Mouse (Mus musculus) intestine, embryonic 16.5 days (tissue): ENCODE measurements around the gene Adora2a. TPM values are rescaled to one million over a fixed set of nuclear protein-coding genes. Genes with fewer than 3 reads are reported as not detected.
"Not testable (repeated sequence)": the region's sequence is repeated elsewhere in the genome, so short reads cannot be mapped to it uniquely, and the experiment has no call there.

Experiments used
- ATAC-seq: fragments of 200-750 bp; cut with Nextera tagmentation; 2 replicates; pipeline ENCODE4 v1.8.0; 2017; ENCODE audit warnings: moderate TSS enrichment, moderate library complexity
- H3K27ac ChIP-seq: fragments of 300-500 bp; sonication (generic); 2 replicates; pipeline ENCODE4 v1.5.1; 2014; ENCODE audit warnings: mild to moderate bottlenecking, low read length
- H3K27me3 ChIP-seq: fragments of 300-500 bp; sonication (generic); replicated peaks from 2 replicates; pipeline ENCODE4 v1.6.1; 2014; ENCODE audit warnings: low read length, control low read depth, mixed read lengths; ENCODE audit not compliant: control insufficient read depth, insufficient read depth
- H3K36me3 ChIP-seq: fragments of 300-500 bp; sonication (generic); 2 replicates; pipeline ENCODE4 v1.6.1; 2014; ENCODE audit warnings: low read length, control low read depth; ENCODE audit not compliant: control insufficient read depth, insufficient read depth
- H3K4me1 ChIP-seq: fragments of 300-500 bp; sonication (generic); 2 replicates; pipeline ENCODE4 v1.6.1; 2014; ENCODE audit warnings: low read length, control low read depth, mixed read lengths; ENCODE audit not compliant: control insufficient read depth, insufficient read depth
- H3K4me2 ChIP-seq: fragments of 300-500 bp; sonication (generic); 2 replicates; pipeline ENCODE4 v1.6.1; 2014; ENCODE audit warnings: low read depth, low read length, control low read depth
- H3K4me3 ChIP-seq: fragments of 300-500 bp; sonication (generic); 2 replicates; pipeline ENCODE4 v1.5.1; 2014; ENCODE audit warnings: mild to moderate bottlenecking, low read length
- H3K9ac ChIP-seq: fragments of 300-500 bp; sonication (generic); 2 replicates; pipeline ENCODE4 v1.6.1; 2014; ENCODE audit warnings: low read depth, low read length
- H3K9me3 ChIP-seq: fragments of 300-500 bp; sonication (generic); 2 replicates; pipeline ENCODE4 v1.6.1; 2016; ENCODE audit warnings: low read length, control low read depth; ENCODE audit not compliant: control insufficient read depth
- WGBS: fragments of 180-500 bp; shearing (Covaris S2); extraction: QIAGEN DNeasy Blood & Tissue Kit; methylation state at CpG from one replicate; pipeline ENCODE4 v1.1.7; 2014; 5-methylcytosine and 5-hydroxymethylcytosine counted together
- polyA plus RNA-seq: library from polyadenylated mRNA; unstranded; fragments of >200 nt; fragmentation: Nextera tagmentation; extraction: Ambion mirVana; gene quantifications from 2 replicates; pipeline ENCODE4 v1.2.1, GENCODE M21; 2015

Adora2a gene
- polyA plus RNA-seq, 1 experiment from 2014 or later, result 3.2 TPM

GRCm38 (mm10) chr10:75345265-75345664 is 28.6 kb downstream of the Adora2a start:
- no peak overlapping the region for H3K4me3 ChIP-seq
- H3K4me2 ChIP-seq, result no peak overlapping the region
- no peak overlapping the region for H3K27ac ChIP-seq
- WGBS, result 47% methylated on average over 2 of the region's 2 CpGs
- H3K36me3 ChIP-seq, result no peaks in the 10 kb centered on the region
- no peaks in the 10 kb centered on the region for H3K9me3 ChIP-seq
- no peaks in the 10 kb centered on the region for H3K4me1 ChIP-seq
- no peaks in the 10 kb centered on the region for H3K27me3 ChIP-seq
- ATAC-seq, result no peak
- H3K9ac ChIP-seq, result no peak overlapping the region

GRCm38 (mm10) chr10:75350564-75350963 is 33.9 kb downstream of the Adora2a start:
- Histone ChIP-seq H3K36me3 (no peaks in the 10 kb centered on the region), H3K4me2 (no peak overlapping the region), H3K9me3 (no peaks in the 10 kb centered on the region), H3K9ac (no peak overlapping the region), H3K4me1 (no peaks in the 10 kb centered on the region), H3K4me3 (no peak overlapping the region), H3K27ac (no peak overlapping the region), H3K27me3 (no peaks in the 10 kb centered on the region)
- ATAC-seq, result no peak
- 85% methylated on average over 5 of the region's 5 CpGs for WGBS

- Histone ChIP-seq H3K4me1 (no peaks in the 10 kb centered on the region), H3K9me3 (no peaks in the 10 kb centered on the region), H3K4me3 (no peak overlapping the region), H3K9ac (no peak overlapping the region), H3K27me3 (no peaks in the 10 kb centered on the region), H3K27ac (no peak overlapping the region), H3K4me2 (no peak overlapping the region), H3K36me3 (no peaks in the 10 kb centered on the region)
- WGBS, result 95% methylated on average over 12 of the region's 12 CpGs
- no peak for ATAC-seq
Measured at GRCm38 (mm10) chr10:75352541-75352940, 35.9 kb downstream of the Adora2a start.

GRCm38 (mm10) chr10:75353838-75354241 is 37.2 kb downstream of the Adora2a start:
- not testable (repeated sequence) for H3K27ac ChIP-seq, H3K36me3 ChIP-seq, H3K4me1 ChIP-seq, H3K9me3 ChIP-seq, H3K9ac ChIP-seq, H3K4me3 ChIP-seq, H3K4me2 ChIP-seq, ATAC-seq, H3K27me3 ChIP-seq
- WGBS, result 43% methylated on average over 8 of the region's 9 CpGs

GRCm38 (mm10) chr10:75355341-75355740 is 38.7 kb downstream of the Adora2a start:
- H3K27ac ChIP-seq, result no peak overlapping the region
- WGBS, result 59% methylated on average over 4 of the region's 4 CpGs
- H3K9ac ChIP-seq, result no peak overlapping the region
- H3K27me3 ChIP-seq, result no peaks in the 10 kb centered on the region
- no peak overlapping the region for H3K4me3 ChIP-seq
- H3K4me2 ChIP-seq, result no peak overlapping the region
- no peaks in the 10 kb centered on the region for H3K36me3 ChIP-seq
- H3K9me3 ChIP-seq, result no peaks in the 10 kb centered on the region
- H3K4me1 ChIP-seq, result no peaks in the 10 kb centered on the region
- ATAC-seq, result no peak

GRCm38 (mm10) chr10:75364214-75364690 is 47.6 kb downstream of the Adora2a start:
- not testable (repeated sequence) for H3K9me3 ChIP-seq, H3K9ac ChIP-seq, H3K4me1 ChIP-seq, H3K4me2 ChIP-seq, H3K4me3 ChIP-seq, H3K27me3 ChIP-seq, H3K36me3 ChIP-seq
- WGBS, result 16% methylated on average over 1 of the region's 1 CpGs
- peak; percentile 91 for ATAC-seq
- H3K27ac ChIP-seq, result peak overlapping the region; percentile 7; the same call in 1 of the 2 replicates

- Histone ChIP-seq H3K27ac (peak overlapping the region; percentile 7), H3K4me2 (no peak overlapping the region), H3K27me3 (no peaks in the 10 kb centered on the region), H3K36me3 (no peaks in the 10 kb centered on the region), H3K4me1 (peaks cover 7% of the 10 kb centered on the region), H3K9ac (no peak overlapping the region), H3K9me3 (no peaks in the 10 kb centered on the region), H3K4me3 (no peak overlapping the region)
- 79% methylated on average over 9 of the region's 9 CpGs for WGBS
- peak; percentile 61 for ATAC-seq
Measured at GRCm38 (mm10) chr10:75364796-75365195, 48.1 kb downstream of the Adora2a start.

GRCm38 (mm10) chr10:75365231-75365633 is 48.6 kb downstream of the Adora2a start:
- Histone ChIP-seq H3K36me3 (no peaks in the 10 kb centered on the region), H3K27me3 (no peaks in the 10 kb centered on the region), H3K9me3 (no peaks in the 10 kb centered on the region), H3K27ac (no peak overlapping the region), H3K4me2 (no peak overlapping the region), H3K9ac (no peak overlapping the region), H3K4me3 (peak overlapping the region; percentile 29), H3K4me1 (peaks cover 7% of the 10 kb centered on the region)
- WGBS, result 55% methylated on average over 6 of the region's 6 CpGs
- ATAC-seq, result peak; percentile 22; the same call in 1 of the 2 replicates

GRCm38 (mm10) chr10:75373655-75374351 is 57.1 kb downstream of the Adora2a start:
- not testable (repeated sequence) for H3K4me3 ChIP-seq, H3K27me3 ChIP-seq, H3K9ac ChIP-seq, H3K36me3 ChIP-seq, H3K9me3 ChIP-seq, H3K4me2 ChIP-seq, H3K4me1 ChIP-seq, H3K27ac ChIP-seq
- ATAC-seq, result peak; percentile 53
- WGBS, result 49% methylated on average over 12 of the region's 19 CpGs

- Histone ChIP-seq H3K4me1 (no peaks in the 10 kb centered on the region), H3K9me3 (no peaks in the 10 kb centered on the region), H3K27me3 (no peaks in the 10 kb centered on the region), H3K4me2 (no peak overlapping the region), H3K27ac (no peak overlapping the region), H3K4me3 (no peak overlapping the region), H3K9ac (no peak overlapping the region), H3K36me3 (no peaks in the 10 kb centered on the region)
- ATAC-seq, result no peak
- 64% methylated on average over 10 of the region's 10 CpGs for WGBS
Measured at GRCm38 (mm10) chr10:75378688-75379087, 62.0 kb downstream of the Adora2a start.
